8 mouse cellular contexts compared by ENCODE assay signal in genomic region chr8:70864712-70865221, GRCm38 (mm10). TPM values are rescaled to one million over a fixed set of nuclear protein-coding genes. Genes with fewer than 3 reads are reported as not detected.
DNase-seq lines count a peak whose midpoint lies in the region; ATAC-seq and TF ChIP-seq lines count a peak whose summit lies in the region.

No protein-coding gene starts in this region.

- no peak for DNase-seq in heart, embryonic 10.5 days (ENCODE audit: low spot score)
- no peak for DNase-seq in heart, adult 9 months (ENCODE audit: low spot score in 2 of 2)
- no peak for DNase-seq in G1E (ENCODE audit: low spot score)
- DNase-seq in forebrain, embryonic 11.5 days (ENCODE audit: low spot score) = peak; percentile 79
- no peak for DNase-seq in frontal cortex, postnatal 10 days (ENCODE audit: low spot score in 2 of 2)
- DNase-seq in gastrocnemius, adult 8-10 months (ENCODE audit: low spot score in 2 of 2) = no peak

- H3K9ac ChIP-seq in forebrain, embryonic 11.5 days (ENCODE audit: low read length) = peak overlapping the region; percentile 79
- peak overlapping the region; percentile 59 for H3K9ac ChIP-seq in intestine, embryonic 16.5 days (ENCODE audit: low read depth, low read length)
- peak overlapping the region; percentile 64 for H3K9ac ChIP-seq in midbrain, embryonic 16.5 days (ENCODE audit: low read depth, low read length)

- 1% methylated on average over 24 of the region's 24 CpGs for WGBS in heart, embryonic 10.5 days
- under 1% methylated on average over 24 of the region's 24 CpGs for WGBS in forebrain, embryonic 11.5 days
- WGBS in intestine, embryonic 16.5 days = 4% methylated on average over 24 of the region's 24 CpGs
- WGBS in midbrain, embryonic 16.5 days = under 1% methylated on average over 24 of the region's 24 CpGs

- no peak for ATAC-seq in G1E (ENCODE audit: extremely low read depth, insufficient number of reproducible peaks, low FRiP score, poor library complexity, severe bottlenecking)
- ATAC-seq in forebrain, embryonic 11.5 days (replicated peaks; ENCODE audit: low FRiP score) = peak; percentile 43
- peak; percentile 10; the same call in 1 of the 2 replicates for ATAC-seq in intestine, embryonic 16.5 days
- peak; percentile 37 for ATAC-seq in midbrain, embryonic 16.5 days

- H3K9me3 ChIP-seq in heart, embryonic 10.5 days = no peaks in the 10 kb centered on the region
- no peaks in the 10 kb centered on the region for H3K9me3 ChIP-seq in G1E (replicated peaks)
- H3K9me3 ChIP-seq in forebrain, embryonic 11.5 days (ENCODE audit: control insufficient read depth, low read length) = no peaks in the 10 kb centered on the region
- H3K9me3 ChIP-seq in intestine, embryonic 16.5 days (ENCODE audit: control insufficient read depth, low read length) = no peaks in the 10 kb centered on the region
- H3K9me3 ChIP-seq in midbrain, embryonic 16.5 days (replicated peaks; ENCODE audit: control insufficient read depth, low read length, poor library complexity, severe bottlenecking) = no peaks in the 10 kb centered on the region

- peak overlapping the region; percentile 65 for H3K4me3 ChIP-seq in heart, embryonic 10.5 days
- H3K4me3 ChIP-seq in G1E (ENCODE audit: low read depth, low read length) = peak overlapping the region; percentile 75
- peak overlapping the region; percentile 54 for H3K4me3 ChIP-seq in forebrain, embryonic 11.5 days (ENCODE audit: low read depth, low read length)
- peak overlapping the region; percentile 53 for H3K4me3 ChIP-seq in intestine, embryonic 16.5 days (ENCODE audit: low read length)
- H3K4me3 ChIP-seq in midbrain, embryonic 16.5 days (ENCODE audit: low read depth, low read length) = peak overlapping the region; percentile 56

- peaks cover 51% of the 10 kb centered on the region for H3K27me3 ChIP-seq in heart, embryonic 10.5 days (ENCODE audit: insufficient read depth, poor library complexity, severe bottlenecking)
- peaks cover 40% of the 10 kb centered on the region for H3K27me3 ChIP-seq in G1E (ENCODE audit: insufficient read depth, low read length)
- H3K27me3 ChIP-seq in forebrain, embryonic 11.5 days (ENCODE audit: control insufficient read depth, insufficient read depth, low read length) = peaks cover 7% of the 10 kb centered on the region
- H3K27me3 ChIP-seq in intestine, embryonic 16.5 days (replicated peaks; ENCODE audit: control insufficient read depth, insufficient read depth, low read length) = peaks cover 24% of the 10 kb centered on the region
- H3K27me3 ChIP-seq in midbrain, embryonic 16.5 days (ENCODE audit: control insufficient read depth, insufficient read depth, low read depth, low read length) = no peaks in the 10 kb centered on the region

- H3K4me1 ChIP-seq in heart, embryonic 10.5 days = peaks cover 71% of the 10 kb centered on the region
- peaks cover 58% of the 10 kb centered on the region for H3K4me1 ChIP-seq in G1E (ENCODE audit: insufficient read depth, low read depth, low read length)
- peaks cover 28% of the 10 kb centered on the region for H3K4me1 ChIP-seq in forebrain, embryonic 11.5 days (replicated peaks; ENCODE audit: control insufficient read depth, insufficient read depth, low read length)
- H3K4me1 ChIP-seq in intestine, embryonic 16.5 days (ENCODE audit: control insufficient read depth, insufficient read depth, low read length) = peaks cover 46% of the 10 kb centered on the region
- peaks cover 44% of the 10 kb centered on the region for H3K4me1 ChIP-seq in midbrain, embryonic 16.5 days (ENCODE audit: control insufficient read depth, insufficient read depth, low read length)

- H3K36me3 ChIP-seq in heart, embryonic 10.5 days = peaks cover 9% of the 10 kb centered on the region
- peaks cover 31% of the 10 kb centered on the region for H3K36me3 ChIP-seq in G1E (replicated peaks)
- no peaks in the 10 kb centered on the region for H3K36me3 ChIP-seq in forebrain, embryonic 11.5 days (ENCODE audit: control insufficient read depth, insufficient read depth, low read length)
- no peaks in the 10 kb centered on the region for H3K36me3 ChIP-seq in intestine, embryonic 16.5 days (ENCODE audit: control insufficient read depth, insufficient read depth, low read length)
- 0 out of 2 replicates have a peak, but pooled peaks cover 7% of the 10 kb centered on the region for H3K36me3 ChIP-seq in midbrain, embryonic 16.5 days (ENCODE audit: control insufficient read depth, insufficient read depth, low read length)

- H3K27ac ChIP-seq in heart, embryonic 10.5 days = peak overlapping the region; percentile 90
- peak overlapping the region; percentile 96 for H3K27ac ChIP-seq in forebrain, embryonic 11.5 days (ENCODE audit: low read depth, low read length)
- H3K27ac ChIP-seq in intestine, embryonic 16.5 days (ENCODE audit: low read length) = peak overlapping the region; percentile 23
- peak overlapping the region; percentile 97 for H3K27ac ChIP-seq in midbrain, embryonic 16.5 days (ENCODE audit: low read length)

- peak overlapping the region; percentile 97 for H3K4me2 ChIP-seq in forebrain, embryonic 11.5 days (ENCODE audit: low read depth, low read length, severe bottlenecking)
- peak overlapping the region; percentile 81 for H3K4me2 ChIP-seq in intestine, embryonic 16.5 days (ENCODE audit: low read depth, low read length)
- H3K4me2 ChIP-seq in midbrain, embryonic 16.5 days (ENCODE audit: low read length) = peak overlapping the region; percentile 94

- TF ChIP-seq CTCF in G1E (IDR thresholded peaks at IDR 0.05; ENCODE audit: low read depth, low read length) = no peak

RNA-seq across cellular contexts. Expression of gene Kcnn1, which starts 1.7 kb away (rescaled TPM):
- polyA plus RNA-seq in heart, embryonic 10.5 days (2016; fragmentation: Nextera tagmentation; extraction: Ambion mirVana) = 1.1 and 1.6 TPM in 2 replicates
- total RNA-seq in G1E (2014; fragmentation: Nextera tagmentation) (not detected in 2 replicates), G1E (2017) (0.12 and 0.22 TPM in 2 replicates)
- 0.02 and 0.03 TPM in 2 replicates for polyA plus RNA-seq in G1E (2012)
- 9.0 and 13.4 TPM in 2 replicates for polyA plus RNA-seq in forebrain, embryonic 11.5 days (2014; fragmentation: Nextera tagmentation; extraction: Ambion mirVana)
- polyA plus RNA-seq in intestine, embryonic 16.5 days (2015; fragmentation: Nextera tagmentation; extraction: Ambion mirVana) = 1.0 and 1.2 TPM in 2 replicates
- 15.4 and 16.1 TPM in 2 replicates for polyA plus RNA-seq in midbrain, embryonic 16.5 days (2015; fragmentation: Nextera tagmentation; extraction: Ambion mirVana)
- 10 to 100 TPM; 18.0 to 21.5 (median 20.5) TPM for total RNA-seq in gastrocnemius, adult 8-10 months (2022)

RNA-seq across cellular contexts. Expression of gene Ccdc124, which starts 9.0 kb away (rescaled TPM):
- 120 and 143 TPM in 2 replicates for polyA plus RNA-seq in heart, embryonic 10.5 days (2016; fragmentation: Nextera tagmentation; extraction: Ambion mirVana)
- total RNA-seq in G1E (2014; fragmentation: Nextera tagmentation) (17.0 and 18.9 TPM in 2 replicates), G1E (2017) (16.1 and 16.7 TPM in 2 replicates)
- polyA plus RNA-seq in G1E (2012) = 171 and 172 TPM in 2 replicates
- 165 and 176 TPM in 2 replicates for polyA plus RNA-seq in forebrain, embryonic 11.5 days (2014; fragmentation: Nextera tagmentation; extraction: Ambion mirVana)
- 79.3 and 90.1 TPM in 2 replicates for polyA plus RNA-seq in intestine, embryonic 16.5 days (2015; fragmentation: Nextera tagmentation; extraction: Ambion mirVana)
- 167 and 182 TPM in 2 replicates for polyA plus RNA-seq in midbrain, embryonic 16.5 days (2015; fragmentation: Nextera tagmentation; extraction: Ambion mirVana)
- total RNA-seq in gastrocnemius, adult 8-10 months (2022) = 10 to 100 TPM; 61.7 to 77.8 (median 67.5) TPM

RNA-seq across cellular contexts. Expression of gene Arrdc2, which starts 25.2 kb away (rescaled TPM):
- polyA plus RNA-seq in heart, embryonic 10.5 days (2016; fragmentation: Nextera tagmentation; extraction: Ambion mirVana) = 3.7 and 3.8 TPM in 2 replicates
- total RNA-seq in G1E (2014; fragmentation: Nextera tagmentation) (7.4 and 19.6 TPM in 2 replicates), G1E (2017) (12.3 and 15.0 TPM in 2 replicates)
- polyA plus RNA-seq in G1E (2012) = 78.9 and 92.7 TPM in 2 replicates
- 6.3 and 7.2 TPM in 2 replicates for polyA plus RNA-seq in forebrain, embryonic 11.5 days (2014; fragmentation: Nextera tagmentation; extraction: Ambion mirVana)
- 8.3 and 9.0 TPM in 2 replicates for polyA plus RNA-seq in intestine, embryonic 16.5 days (2015; fragmentation: Nextera tagmentation; extraction: Ambion mirVana)
- 6.7 and 8.1 TPM in 2 replicates for polyA plus RNA-seq in midbrain, embryonic 16.5 days (2015; fragmentation: Nextera tagmentation; extraction: Ambion mirVana)
- total RNA-seq in gastrocnemius, adult 8-10 months (2022) = 100 to 1,000 TPM in 1 of 4 experiments, 10 to 100 TPM in 3; 38.9 to 177 (median 68.9) TPM

RNA-seq across cellular contexts. Expression of gene Slc5a5, which starts 27.8 kb away (rescaled TPM):
- 0.07 and 0.29 TPM in 2 replicates for polyA plus RNA-seq in heart, embryonic 10.5 days (2016; fragmentation: Nextera tagmentation; extraction: Ambion mirVana)
- not detected in 2 replicates for total RNA-seq in G1E (2014; fragmentation: Nextera tagmentation)
- total RNA-seq in G1E (2017) = 0.06 TPM in 1 of 2 replicates, not detected in the other
- 0.26 and 0.28 TPM in 2 replicates for polyA plus RNA-seq in G1E (2012)
- 0.43 and 0.44 TPM in 2 replicates for polyA plus RNA-seq in forebrain, embryonic 11.5 days (2014; fragmentation: Nextera tagmentation; extraction: Ambion mirVana)
- polyA plus RNA-seq in intestine, embryonic 16.5 days (2015; fragmentation: Nextera tagmentation; extraction: Ambion mirVana) = 0.31 and 0.32 TPM in 2 replicates
- 1.7 and 1.9 TPM in 2 replicates for polyA plus RNA-seq in midbrain, embryonic 16.5 days (2015; fragmentation: Nextera tagmentation; extraction: Ambion mirVana)
- not detected for total RNA-seq in gastrocnemius, adult 8-10 months (2022)

RNA-seq across cellular contexts. Expression of gene Rpl18a, which starts 32.4 kb away (rescaled TPM):
- polyA plus RNA-seq in heart, embryonic 10.5 days (2016; fragmentation: Nextera tagmentation; extraction: Ambion mirVana) = 2,378 and 2,634 TPM in 2 replicates
- total RNA-seq in G1E (2014; fragmentation: Nextera tagmentation) = 12,197 and 12,967 TPM in 2 replicates
- 1,575 and 1,810 TPM in 2 replicates for total RNA-seq in G1E (2017)
- 3,365 and 5,482 TPM in 2 replicates for polyA plus RNA-seq in G1E (2012)
- 2,879 and 3,145 TPM in 2 replicates for polyA plus RNA-seq in forebrain, embryonic 11.5 days (2014; fragmentation: Nextera tagmentation; extraction: Ambion mirVana)
- polyA plus RNA-seq in intestine, embryonic 16.5 days (2015; fragmentation: Nextera tagmentation; extraction: Ambion mirVana) = 4,291 and 4,407 TPM in 2 replicates
- 1,781 and 1,796 TPM in 2 replicates for polyA plus RNA-seq in midbrain, embryonic 16.5 days (2015; fragmentation: Nextera tagmentation; extraction: Ambion mirVana)
- total RNA-seq in gastrocnemius, adult 8-10 months (2022) = 1,000 to 10,000 TPM in 2 of 4 experiments, 100 to 1,000 TPM in 2; 935 to 1,159 (median 1,025) TPM

Comparison
In these comparisons a context has a peak if more than half of its experiments do, and no peak if none do; other contexts are left out.
1. H3K27ac ChIP-seq: peak in every context shown above with its lines; median percentile 97 in midbrain, embryonic 16.5 days; 96 in forebrain, embryonic 11.5 days; 90 in heart, embryonic 10.5 days; 23 in intestine, embryonic 16.5 days.